Mouse (Mus musculus) brain, embryonic 14.5 days (tissue): ENCODE results near the gene Arhgef2. TPM values are rescaled to one million over a fixed set of nuclear protein-coding genes. Genes with fewer than 3 reads are reported as not detected.

ENCODE experiments used
- DNase-seq: peaks from one replicate; pipeline ENCODE4 v3.0.0-alpha.2; 2011; ENCODE audit warnings: low read depth
- CTCF ChIP-seq: fragments of 200-500 bp; IDR thresholded peaks from 2 replicates; pipeline ENCODE4 v1.5.1; 2012; ENCODE audit warnings: inconsistent platforms, mild to moderate bottlenecking, moderate library complexity, borderline replicate concordance; ENCODE audit not compliant: insufficient read depth, insufficient read length; ENCODE audit errors: extremely low read depth
- POLR2A ChIP-seq: fragments of 200-500 bp; IDR thresholded peaks from 2 replicates; pipeline ENCODE4 v1.6.1; 2012; ENCODE audit warnings: mild to moderate bottlenecking, inconsistent platforms, borderline replicate concordance; ENCODE audit not compliant: poor library complexity, insufficient read depth, insufficient read length, severe bottlenecking; ENCODE audit errors: extremely low read depth
- polyA plus RNA-seq: library from polyadenylated mRNA; depleted of rRNA; stranded (reverse); fragments of >200 nt; gene quantifications from 2 replicates; pipeline ENCODE4 v1.2.3, GENCODE M21; 2012

The Arhgef2 gene
- polyA plus RNA-seq, 1 experiment, result 137 TPM

- DNase-seq, result no peak
- no peak for TF ChIP-seq POLR2A
- no peak for TF ChIP-seq CTCF
These were observed 44.2 kb downstream of the Arhgef2 start for GRCm38 (mm10) chr3:88649967-88650366.

GRCm38 (mm10) chr3:88650713-88651504, 45.1 kb downstream of the Arhgef2 start:
- TF ChIP-seq CTCF (no peak), POLR2A (no peak)
- DNase-seq, result no peak

DNA sequence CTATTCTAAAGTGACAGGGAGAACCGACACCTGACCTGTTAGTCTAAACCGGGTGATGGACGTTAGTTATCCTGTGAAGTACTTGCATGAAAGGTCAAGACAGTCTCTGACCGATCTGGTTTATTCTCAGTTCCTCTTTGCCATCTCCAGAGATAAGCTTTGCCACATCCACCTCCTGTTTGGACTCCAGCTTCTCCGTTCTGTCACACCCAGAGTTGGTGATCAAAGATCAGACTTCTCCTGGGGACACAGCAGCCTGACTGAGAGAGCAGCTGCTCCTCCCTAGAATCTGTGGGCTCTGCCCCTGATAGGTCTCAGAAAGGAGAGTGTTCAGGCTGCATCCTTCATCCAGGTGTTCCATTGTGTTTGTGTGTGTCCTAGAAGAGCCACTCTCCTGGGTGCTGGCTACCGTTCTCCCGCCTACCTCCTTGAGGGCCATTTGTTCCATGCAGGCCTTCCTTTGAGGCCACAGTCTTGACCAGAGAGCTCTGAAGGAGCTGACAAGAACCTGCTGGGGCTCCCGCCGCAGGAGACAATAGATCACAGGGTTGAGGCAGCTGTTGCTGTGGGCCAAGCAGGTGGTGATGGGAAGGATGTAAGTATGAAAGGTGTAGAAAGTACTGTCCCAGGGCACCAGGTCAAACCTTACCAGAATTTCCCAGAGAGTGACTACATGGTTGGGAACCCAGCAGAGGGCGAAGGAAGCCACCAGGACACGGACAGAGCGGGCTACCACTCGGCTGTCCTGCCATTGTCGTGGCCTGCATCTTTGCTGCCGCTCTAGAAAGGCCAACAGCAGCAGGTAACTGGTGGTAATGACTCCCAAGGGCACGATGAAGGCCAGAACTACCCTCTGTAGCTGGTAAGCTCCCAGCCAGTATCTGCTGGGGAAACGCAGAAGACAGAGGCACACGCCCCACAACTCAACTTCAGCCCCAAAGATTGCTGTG, 46.2 kb downstream of the Arhgef2 start:
- no peak for TF ChIP-seq CTCF
- TF ChIP-seq POLR2A, result no peak
- DNase-seq, result no peak

DNA sequence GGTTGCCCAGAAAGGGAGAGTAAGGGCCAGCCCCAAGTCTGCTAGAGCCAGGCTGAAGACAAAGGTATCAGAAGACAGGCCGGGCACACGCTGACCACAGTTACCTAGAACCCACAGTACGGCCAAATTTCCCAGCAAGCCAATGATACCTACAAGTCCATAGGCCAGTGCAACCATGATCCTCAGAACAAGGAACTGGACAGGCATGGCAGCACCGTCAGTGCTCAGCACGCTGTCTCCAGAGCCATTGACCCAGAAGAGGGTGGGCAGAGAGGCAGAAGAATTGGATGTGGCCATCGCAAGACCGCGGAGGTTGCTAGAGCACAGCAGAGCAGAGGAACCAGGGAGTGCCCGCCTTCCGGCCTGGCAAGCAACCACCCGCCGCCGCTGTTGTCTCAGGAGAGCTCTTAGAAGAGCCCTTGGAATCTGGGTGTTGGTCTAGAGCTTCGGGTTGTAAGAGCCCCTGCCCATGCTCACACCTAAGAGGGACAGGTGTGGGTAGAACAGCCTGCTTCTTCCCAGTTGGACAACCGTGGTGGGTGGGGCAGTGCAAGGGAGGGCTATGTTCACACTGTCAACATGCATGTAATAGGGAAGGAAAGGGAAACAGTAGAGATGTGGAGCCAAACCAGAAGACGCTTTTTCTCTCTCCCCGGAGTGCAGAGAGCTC, 47.2 kb downstream of the Arhgef2 start, which contains the start of gene Rxfp4:
Rxfp4 (minus strand) TSS at position 297 of the 670 bp plus-strand sequence.
- TF ChIP-seq POLR2A (no peak), CTCF (no peak)
- no peak for DNase-seq

DNA sequence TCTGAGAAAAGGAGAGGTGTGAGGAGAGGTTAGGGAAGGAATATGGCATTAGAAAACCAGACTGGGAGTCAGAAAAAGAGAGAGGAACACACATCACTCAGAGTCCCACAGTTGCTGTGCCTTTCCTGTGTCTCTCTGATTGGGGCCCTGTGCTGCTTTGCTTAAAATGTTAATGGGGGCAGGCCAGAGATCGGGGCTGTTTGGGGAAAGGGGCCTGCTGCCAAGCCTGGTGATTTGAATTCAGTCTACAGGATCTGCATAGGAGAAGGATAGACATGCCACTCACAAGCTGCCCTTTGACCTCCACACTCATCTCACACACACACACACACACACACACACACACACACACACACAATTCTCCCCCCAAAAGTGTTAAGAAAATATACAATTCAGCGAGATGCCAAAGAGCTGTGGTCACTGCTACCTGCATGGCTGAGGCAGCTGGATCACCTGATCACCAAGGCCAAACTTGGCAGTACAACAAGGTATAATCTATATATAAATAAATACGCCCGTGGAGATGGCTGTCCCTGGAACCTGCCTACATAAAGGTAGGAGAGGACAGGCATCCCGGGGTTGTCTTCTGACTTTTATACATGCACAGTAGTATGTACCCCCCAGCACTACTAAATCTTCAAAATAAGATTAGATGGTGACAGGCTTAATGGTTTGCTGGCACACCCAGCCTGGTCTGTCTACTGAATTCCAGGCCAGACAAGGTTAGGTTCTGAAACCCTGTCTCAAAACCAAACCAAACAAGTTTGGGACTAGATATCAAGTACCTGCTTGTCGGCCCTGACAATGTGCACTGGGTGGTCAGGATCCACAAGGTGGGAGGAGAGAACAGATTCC, 48.0 kb downstream of the Arhgef2 start:
- no peak for DNase-seq
- no peak for TF ChIP-seq CTCF
- TF ChIP-seq POLR2A, result no peak

- DNase-seq, result no peak
- TF ChIP-seq POLR2A (no peak), CTCF (no peak)
These were observed 48.9 kb downstream of the Arhgef2 start for GRCm38 (mm10) chr3:88654621-88655020.

DNA sequence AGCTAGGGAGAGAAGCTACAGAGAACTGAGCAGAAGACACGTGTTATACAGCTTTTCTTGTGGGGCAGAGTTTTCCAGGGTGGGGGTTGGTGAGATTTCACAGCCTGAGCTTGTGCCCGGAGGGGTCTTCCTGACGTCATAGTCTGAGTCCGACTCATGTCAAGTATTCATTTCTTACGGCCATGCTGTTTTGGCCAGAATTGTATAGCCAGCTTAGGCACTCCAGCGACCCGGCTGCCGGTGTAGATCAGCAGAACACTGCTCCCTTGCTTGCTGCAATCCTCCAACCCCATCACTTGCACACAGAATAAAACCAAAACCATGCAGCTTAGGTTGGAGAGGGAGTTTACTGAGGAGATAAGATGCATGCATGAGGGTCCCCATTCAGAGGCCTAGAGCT, 49.9 kb downstream of the Arhgef2 start:
- no peak for DNase-seq
- no peak for TF ChIP-seq CTCF
- TF ChIP-seq POLR2A, result no peak

DNA sequence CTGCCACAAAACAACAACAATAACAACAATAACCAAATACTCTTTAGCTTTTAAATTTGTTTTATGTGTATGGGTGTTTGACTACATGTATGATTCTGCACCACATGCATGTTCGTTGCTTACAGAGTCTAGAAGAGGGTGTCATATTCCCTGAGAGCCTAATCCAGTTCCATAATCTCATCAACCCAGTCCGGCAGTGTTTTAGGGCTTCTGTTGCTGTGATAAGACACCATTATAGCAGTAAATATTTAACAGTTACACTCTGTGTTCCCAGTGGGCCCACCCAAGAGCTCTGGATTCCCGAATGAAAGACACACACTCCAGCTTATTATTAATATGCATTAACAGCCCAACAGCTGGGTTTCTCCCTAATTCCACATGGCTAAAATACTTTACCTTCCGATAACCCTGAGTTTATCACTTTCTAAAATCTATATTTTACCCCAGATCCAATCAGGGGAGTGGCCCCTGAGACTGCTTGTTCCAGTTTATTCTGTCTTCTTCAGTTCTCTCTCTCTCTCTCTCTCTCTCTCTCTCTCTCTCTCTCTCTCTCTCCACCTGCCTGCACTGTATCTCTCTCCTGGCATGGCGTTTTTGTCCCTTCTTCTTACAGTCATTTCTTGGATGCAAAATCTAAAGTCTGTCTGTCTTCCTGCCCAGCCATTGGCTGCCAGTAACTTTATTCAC, 52.8 kb downstream of the Arhgef2 start:
- no peak for DNase-seq
- TF ChIP-seq POLR2A (no peak), CTCF (no peak)

DNA sequence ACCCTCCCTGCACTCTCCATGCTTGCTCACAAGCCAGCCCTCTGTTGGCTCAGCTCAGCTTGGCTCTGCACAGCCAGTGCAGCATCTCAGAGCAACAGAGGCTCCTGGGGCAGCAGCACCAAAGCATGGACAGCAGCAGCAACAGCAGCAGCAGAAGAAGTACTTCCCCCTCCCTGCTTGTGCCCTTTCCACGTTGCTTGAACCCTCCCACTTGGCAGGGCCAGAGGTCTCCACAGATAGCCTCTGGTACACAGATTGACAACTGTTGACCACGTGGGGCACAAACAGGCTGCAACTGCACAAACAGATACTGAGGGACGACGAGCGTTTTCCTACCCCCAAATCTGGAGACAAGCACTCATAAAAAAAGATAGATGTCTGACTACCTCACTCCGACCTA, 54.0 kb downstream of the Arhgef2 start:
- DNase-seq, result no peak
- TF ChIP-seq POLR2A (no peak), CTCF (no peak)

DNA sequence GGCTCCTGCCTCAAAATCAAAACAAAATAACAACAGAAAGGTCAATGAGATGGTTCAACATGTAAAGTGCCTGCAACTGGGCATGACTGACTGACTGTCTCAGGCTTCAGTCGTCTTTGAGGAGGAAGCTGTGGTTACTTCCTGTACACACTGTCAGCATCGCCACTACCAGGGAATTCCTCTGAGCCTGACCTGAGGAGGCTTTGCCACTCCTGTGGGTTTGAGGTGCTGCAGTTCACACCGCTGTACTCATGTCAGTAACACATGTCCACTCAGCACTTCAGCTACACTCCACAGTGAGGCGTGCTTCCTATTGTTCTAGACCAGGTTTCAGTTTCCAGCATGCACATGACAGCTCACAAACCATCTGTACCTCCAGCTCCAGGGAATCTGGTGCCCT, 58.3 kb downstream of the Arhgef2 start:
- TF ChIP-seq POLR2A (no peak), CTCF (no peak)
- DNase-seq, result no peak

DNA sequence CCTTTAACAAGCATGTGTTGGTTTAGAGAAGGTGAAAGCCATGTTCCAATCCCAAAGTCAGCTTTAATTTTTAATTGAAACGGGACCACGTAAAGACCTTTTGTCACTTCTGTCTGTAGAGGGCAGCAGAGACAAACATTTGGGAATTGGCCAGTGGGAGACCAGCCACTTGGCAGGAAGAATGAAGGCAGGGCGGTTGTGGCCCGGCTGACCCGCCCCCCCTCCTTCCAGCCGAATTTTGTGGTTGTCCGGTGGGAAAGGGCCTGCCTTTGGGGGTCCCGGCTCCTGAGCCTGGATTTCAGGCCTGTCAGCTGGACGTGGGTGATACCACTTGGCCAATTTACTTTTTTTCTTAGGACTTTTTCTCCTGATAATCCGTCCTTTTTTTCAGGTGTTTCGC, 71.6 kb downstream of the Arhgef2 start:
- DNase-seq, result peak; percentile 92
- TF ChIP-seq POLR2A (no peak), CTCF (peak; percentile 76; the same call in 1 of the 2 replicates)
